Mouse (Mus musculus): ENCODE results near the gene Cyb561.

The Cyb561 gene

DNA sequence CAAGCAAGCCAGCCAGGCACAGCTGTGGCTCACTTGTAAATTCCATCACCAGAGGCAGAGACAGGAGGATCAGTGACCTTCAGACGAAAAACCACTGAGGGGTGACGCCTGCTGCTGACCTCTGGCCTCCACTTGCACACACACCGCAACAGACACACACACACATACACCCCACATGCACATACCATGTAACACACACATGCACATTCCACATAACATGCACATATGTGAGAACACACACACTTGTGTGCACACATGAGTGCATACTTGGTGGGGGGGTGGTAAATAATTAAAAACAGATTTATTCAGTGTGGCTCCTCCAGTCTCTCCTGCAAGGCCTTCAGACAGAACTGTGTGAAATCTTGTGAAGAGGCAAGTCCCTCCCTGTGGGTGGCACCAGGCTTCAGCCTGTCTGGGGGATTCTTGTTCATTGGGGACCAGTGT is 1.5 kb downstream of the Cyb561 start:
- peak; percentile 62 for DNase-seq

- DNase-seq, result peak; percentile 11
Observed at GRCm38 (mm10) chr11:105950519-105950918, 2.6 kb downstream of the Cyb561 start.

GRCm38 (mm10) chr11:105948255-105948654 is 4.9 kb downstream of the Cyb561 start:
- DNase-seq, result no peak

GRCm38 (mm10) chr11:105946694-105947154 is 6.4 kb downstream of the Cyb561 start:
- DNase-seq, result no peak

DNA sequence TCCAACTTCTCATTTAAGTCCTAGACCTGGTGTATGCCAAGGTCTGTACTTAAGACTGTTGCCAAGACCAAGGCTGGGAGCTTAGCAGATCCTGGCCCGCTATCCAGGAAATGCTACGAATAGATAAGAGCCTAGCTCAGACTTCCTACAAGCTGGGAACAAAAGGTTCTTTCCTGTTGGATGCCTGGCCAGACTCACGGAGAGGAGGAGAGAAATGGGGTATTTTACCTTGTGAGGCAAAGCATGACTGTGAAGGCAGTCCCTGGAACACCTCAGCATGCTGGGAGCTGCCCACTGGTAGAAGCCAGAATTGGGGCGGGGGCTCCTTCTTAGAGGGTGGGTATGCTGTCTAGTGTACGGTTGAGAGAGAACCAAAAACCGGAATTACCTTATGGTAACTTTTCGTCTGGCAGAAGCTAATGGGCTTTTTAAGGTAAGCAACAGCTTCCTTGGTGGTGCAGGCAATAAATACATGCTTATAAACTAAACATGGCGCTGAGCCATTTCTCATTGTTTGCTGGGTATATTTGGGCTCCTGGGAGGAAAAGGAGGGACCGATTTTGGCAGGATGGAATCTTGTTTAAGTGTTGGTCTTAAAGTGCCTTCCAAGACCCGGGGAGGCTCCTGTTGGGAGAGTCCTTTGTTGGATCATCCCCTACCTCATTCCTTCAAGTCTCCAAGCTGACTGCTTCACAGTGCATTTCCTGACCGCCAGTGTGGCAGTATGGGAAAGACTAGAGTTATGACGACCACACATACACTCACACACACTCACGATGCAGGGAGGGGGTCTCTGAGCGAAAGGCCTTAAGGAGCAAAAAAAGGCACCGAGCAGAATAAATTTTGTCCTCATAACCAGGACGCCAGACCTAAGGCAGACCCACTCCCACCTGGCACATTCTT is 8.1 kb downstream of the Cyb561 start:
- DNase-seq, result peak; percentile 41

DNA sequence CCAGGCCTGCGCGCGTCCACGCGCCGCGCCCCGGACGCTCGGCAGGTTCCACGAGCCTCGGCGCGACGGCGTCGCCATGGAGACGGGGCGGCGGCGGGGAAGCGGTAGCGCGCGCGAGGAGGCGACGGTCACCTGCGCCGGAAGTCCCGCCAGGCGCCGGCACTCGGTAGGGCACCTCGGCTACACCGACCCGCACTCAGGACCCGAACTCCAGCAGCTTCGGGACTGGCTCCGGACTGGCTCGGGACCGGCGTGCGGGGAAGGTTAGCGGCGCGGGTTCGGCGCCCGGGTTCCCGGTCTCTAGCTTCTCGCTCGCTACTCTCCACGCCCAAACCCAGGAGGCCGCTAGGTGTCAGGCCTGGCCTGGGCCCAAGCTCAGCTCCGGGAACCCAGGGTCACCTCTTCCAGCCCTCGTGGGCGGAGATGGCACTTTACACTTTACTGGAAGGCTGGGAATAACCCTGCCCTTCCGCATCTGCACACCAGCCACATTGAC is 9.0 kb downstream of the Cyb561 start:
- DNase-seq, result peak; percentile 86

- peak; percentile 48 for DNase-seq
Observed at GRCm38 (mm10) chr11:105943133-105944102, 9.7 kb downstream of the Cyb561 start.

- no peak for DNase-seq
Observed at GRCm38 (mm10) chr11:105941973-105942372, 11.2 kb downstream of the Cyb561 start.

GRCm38 (mm10) chr11:105938771-105939170 is 14.4 kb downstream of the Cyb561 start:
- DNase-seq, result no peak

DNA sequence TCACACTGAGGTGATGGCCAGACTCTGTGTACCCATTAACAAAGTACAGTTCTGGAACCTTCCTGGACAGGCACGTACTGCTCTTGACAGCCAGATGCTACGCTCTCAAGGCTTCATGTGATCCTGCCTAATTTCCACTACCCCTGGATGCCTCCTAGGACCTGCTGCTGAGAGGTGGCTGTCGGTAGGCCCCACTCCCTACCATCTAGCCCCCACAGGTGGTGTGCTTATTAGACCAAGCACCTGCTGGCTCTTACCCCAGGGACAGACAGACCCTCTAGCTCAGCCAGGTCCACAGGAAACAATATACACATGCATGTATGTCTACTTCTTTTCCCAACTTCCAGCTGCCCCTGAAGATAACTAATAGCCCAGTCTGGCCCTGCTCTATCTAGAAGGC is 16.2 kb downstream of the Cyb561 start:
- DNase-seq, result no peak

DNA sequence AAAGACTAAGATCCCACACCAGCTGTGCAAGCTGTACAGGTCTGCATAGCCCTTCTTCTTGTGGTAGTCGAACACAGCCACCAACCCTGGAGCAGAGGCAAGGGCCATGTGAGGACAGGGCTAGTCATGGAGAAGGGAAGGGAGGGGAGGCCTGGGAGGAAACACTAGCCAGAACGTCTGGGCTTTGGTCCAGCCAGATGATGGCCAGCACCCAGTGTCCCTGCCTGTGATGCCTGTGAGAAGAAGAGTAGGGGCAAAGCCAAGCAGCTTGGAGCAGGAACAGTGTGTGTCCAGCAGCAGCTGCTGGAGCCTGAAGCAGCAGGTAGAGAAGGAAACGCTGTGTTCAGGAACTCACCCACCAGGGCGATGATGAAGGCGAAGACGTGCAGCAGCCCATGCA is 16.9 kb downstream of the Cyb561 start:
- peak; percentile 35 for DNase-seq

GRCm38 (mm10) chr11:105935496-105935895 is 17.6 kb downstream of the Cyb561 start:
- no peak for DNase-seq

- DNase-seq, result no peak
Observed at GRCm38 (mm10) chr11:105934816-105935215, 18.3 kb downstream of the Cyb561 start.

DNA sequence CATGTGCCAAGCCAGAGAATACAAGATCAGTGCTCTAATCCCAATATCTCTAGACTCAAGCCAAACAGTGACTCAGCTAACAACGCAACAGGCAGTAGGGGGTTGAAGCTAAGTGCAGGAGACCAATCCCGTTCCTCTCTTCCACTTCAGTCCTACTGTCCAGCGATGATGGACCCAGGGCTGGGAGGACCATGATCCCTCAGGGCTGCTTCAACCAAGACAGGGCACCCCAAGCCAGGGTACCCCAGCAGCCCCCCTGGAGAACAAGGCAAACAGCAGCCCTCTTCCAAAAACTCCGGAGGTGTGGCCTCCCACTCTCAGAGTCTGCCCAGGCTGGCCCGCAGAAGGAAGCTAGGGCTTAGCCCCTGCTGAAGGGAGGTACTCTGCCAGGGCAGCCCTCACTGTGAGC is 18.8 kb downstream of the Cyb561 start:
- DNase-seq, result no peak

- no peak for DNase-seq
Observed at GRCm38 (mm10) chr11:105933746-105934145, 19.4 kb downstream of the Cyb561 start.

- no peak for DNase-seq
Observed at GRCm38 (mm10) chr11:105931380-105931779, 21.8 kb downstream of the Cyb561 start.

- DNase-seq, result no peak
Observed at GRCm38 (mm10) chr11:105928171-105928570, 25.0 kb downstream of the Cyb561 start.

GRCm38 (mm10) chr11:105927065-105928030 is 25.8 kb downstream of the Cyb561 start:
- DNase-seq, result peak; percentile 74

- no peak for DNase-seq
Observed at GRCm38 (mm10) chr11:105922769-105923663, 30.1 kb downstream of the Cyb561 start.

DNA sequence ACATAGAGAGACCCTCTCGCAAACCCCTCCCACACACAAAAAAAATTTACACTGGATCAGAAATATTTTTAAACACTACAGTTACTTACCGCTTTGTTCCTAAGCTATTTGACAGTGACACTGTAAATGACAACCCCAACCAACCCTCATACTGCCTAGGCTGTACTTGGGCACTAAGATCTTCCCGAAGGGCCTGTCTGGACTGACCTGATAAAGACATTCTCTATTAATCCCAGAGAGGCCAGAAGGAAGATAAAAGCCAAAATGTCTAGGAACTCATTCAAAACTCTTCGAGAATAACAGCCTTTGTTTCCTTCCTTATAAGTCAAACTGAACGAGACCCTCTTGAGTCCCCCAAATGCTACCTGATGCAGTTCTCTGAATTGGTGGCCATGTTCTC is 31.9 kb downstream of the Cyb561 start:
- no peak for DNase-seq

DNA sequence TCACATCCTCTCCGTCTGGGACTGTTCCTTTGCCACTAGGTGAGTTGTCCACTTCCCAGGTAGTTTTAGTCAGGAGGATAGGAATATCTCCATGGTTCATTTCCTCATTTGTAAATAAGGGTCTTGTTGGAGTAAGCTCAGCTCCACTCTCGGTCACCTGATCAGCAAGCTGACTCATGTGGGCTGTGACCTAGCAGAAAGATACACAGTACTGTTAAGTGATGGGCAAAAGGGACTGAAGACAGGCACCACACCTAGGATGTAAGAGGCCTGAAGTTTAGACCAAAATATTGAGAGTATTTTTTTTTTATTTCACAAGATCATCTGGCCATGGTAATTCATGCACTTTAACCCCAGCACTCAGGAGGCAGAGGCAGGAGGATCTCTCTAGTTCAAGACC is 32.3 kb downstream of the Cyb561 start:
- no peak for DNase-seq

All from kidney, adult 18-20 months (tissue).